Mouse (Mus musculus) lung, embryonic 16.5 days (tissue): ENCODE measurements around the gene Fpgt. TPM values are rescaled to one million over a fixed set of nuclear protein-coding genes. Genes with fewer than 3 reads are reported as not detected.

ENCODE experiments used
- ATAC-seq: fragments of 200-750 bp; cut with Nextera tagmentation; 2 replicates; pipeline ENCODE4 v1.8.0; 2017; ENCODE audit warnings: low read depth, mild to moderate bottlenecking, moderate library complexity
- H3K27ac ChIP-seq: fragments of 300-500 bp; sonication (generic); 2 replicates; pipeline ENCODE4 v1.5.1; 2014; ENCODE audit warnings: mild to moderate bottlenecking, control low read depth, low read length
- H3K27me3 ChIP-seq: fragments of 300-500 bp; sonication (generic); 2 replicates; pipeline ENCODE4 v1.6.1; 2014; ENCODE audit warnings: low read depth, low read length, mixed read lengths; ENCODE audit not compliant: control insufficient read depth, insufficient read depth
- H3K36me3 ChIP-seq: fragments of 300-500 bp; sonication (generic); 2 replicates; pipeline ENCODE4 v1.6.1; 2014; ENCODE audit warnings: low read length; ENCODE audit not compliant: control insufficient read depth, insufficient read depth
- H3K4me1 ChIP-seq: fragments of 300-500 bp; sonication (generic); replicated peaks from 2 replicates; pipeline ENCODE4 v1.6.1; 2014; ENCODE audit warnings: low read length, mixed read lengths; ENCODE audit not compliant: control insufficient read depth, insufficient read depth
- H3K4me2 ChIP-seq: fragments of 300-500 bp; sonication (generic); 2 replicates; pipeline ENCODE4 v1.6.1; 2014; ENCODE audit warnings: low read depth, low read length, control low read depth
- H3K4me3 ChIP-seq: fragments of 300-500 bp; sonication (generic); 2 replicates; pipeline ENCODE4 v1.5.1; 2014; ENCODE audit warnings: mild to moderate bottlenecking, low read length, control low read depth
- H3K9ac ChIP-seq: fragments of 300-500 bp; sonication (generic); 2 replicates; pipeline ENCODE4 v1.6.1; 2014; ENCODE audit warnings: low read length, control low read depth
- H3K9me3 ChIP-seq: fragments of 300-500 bp; sonication (generic); 2 replicates; pipeline ENCODE4 v1.6.1; 2016; ENCODE audit warnings: low read length; ENCODE audit not compliant: control insufficient read depth
- WGBS: fragments of 180-500 bp; shearing (Covaris S2); extraction: QIAGEN DNeasy Blood & Tissue Kit; methylation state at CpG from one replicate; pipeline ENCODE4 v1.1.7; 2014; 5-methylcytosine and 5-hydroxymethylcytosine counted together
- polyA plus RNA-seq: library from polyadenylated mRNA; unstranded; fragments of >200 nt; fragmentation: Nextera tagmentation; extraction: Ambion mirVana; gene quantifications from 2 replicates; pipeline ENCODE4 v1.2.1, GENCODE M21; 2015

The Fpgt gene
- polyA plus RNA-seq, 1 experiment from 2014 or later: 15.6 TPM

- Histone ChIP-seq H3K4me1 (no peaks in the 10 kb centered on the region), H3K27ac (no peak overlapping the region), H3K9ac (no peak overlapping the region), H3K9me3 (no peaks in the 10 kb centered on the region), H3K27me3 (no peaks in the 10 kb centered on the region), H3K4me2 (no peak overlapping the region), H3K36me3 (no peaks in the 10 kb centered on the region), H3K4me3 (no peak overlapping the region)
- ATAC-seq: no peak
Observed at GRCm38 (mm10) chr3:155057566-155057965, 35.6 kb downstream of the Fpgt start.

- H3K4me1 ChIP-seq: no peaks in the 10 kb centered on the region
- H3K27me3 ChIP-seq: no peaks in the 10 kb centered on the region
- no peak overlapping the region for H3K4me2 ChIP-seq
- H3K36me3 ChIP-seq: no peaks in the 10 kb centered on the region
- no peak overlapping the region for H3K27ac ChIP-seq
- no peak overlapping the region for H3K4me3 ChIP-seq
- no peaks in the 10 kb centered on the region for H3K9me3 ChIP-seq
- H3K9ac ChIP-seq: no peak overlapping the region
- no peak for ATAC-seq
Observed at GRCm38 (mm10) chr3:155056606-155057005, 36.6 kb downstream of the Fpgt start.

- no peaks in the 10 kb centered on the region for H3K36me3 ChIP-seq
- no peaks in the 10 kb centered on the region for H3K27me3 ChIP-seq
- H3K4me3 ChIP-seq: no peak within 1 kb of the TSS
- no peak within 1 kb of the TSS for H3K9ac ChIP-seq
- no peak for ATAC-seq
- H3K4me1 ChIP-seq: no peaks in the 10 kb centered on the region
- no peaks in the 10 kb centered on the region for H3K9me3 ChIP-seq
- H3K4me2 ChIP-seq: no peak within 1 kb of the TSS
- no peak within 1 kb of the TSS for H3K27ac ChIP-seq
- WGBS: 46% methylated on average over 6 of the region's 6 CpGs
Observed at GRCm38 (mm10) chr3:155055231-155055916, 37.8 kb downstream of the Fpgt start, which contains the start of gene Tnni3k. Gene Tnni3k, minus strand, starts transcription at chr3:155055407.

- no peaks in the 10 kb centered on the region for H3K9me3 ChIP-seq
- H3K36me3 ChIP-seq: no peaks in the 10 kb centered on the region
- no peak overlapping the region for H3K4me3 ChIP-seq
- H3K27ac ChIP-seq: no peak overlapping the region
- ATAC-seq: no peak
- 59% methylated on average over 1 of the region's 1 CpGs for WGBS
- no peak overlapping the region for H3K9ac ChIP-seq
- H3K4me1 ChIP-seq: no peaks in the 10 kb centered on the region
- no peak overlapping the region for H3K4me2 ChIP-seq
- H3K27me3 ChIP-seq: no peaks in the 10 kb centered on the region
Observed at GRCm38 (mm10) chr3:155053189-155053588, 40.0 kb downstream of the Fpgt start.

GRCm38 (mm10) chr3:155052021-155052420 lies 41.2 kb downstream of the Fpgt start:
- Histone ChIP-seq H3K27me3 (no peaks in the 10 kb centered on the region), H3K4me1 (no peaks in the 10 kb centered on the region), H3K4me2 (no peak overlapping the region), H3K9ac (no peak overlapping the region), H3K9me3 (no peaks in the 10 kb centered on the region), H3K36me3 (no peaks in the 10 kb centered on the region), H3K27ac (no peak overlapping the region), H3K4me3 (no peak overlapping the region)
- no peak for ATAC-seq

GRCm38 (mm10) chr3:155039012-155039836 lies 54.0 kb downstream of the Fpgt start:
- Histone ChIP-seq H3K36me3 (no peaks in the 10 kb centered on the region), H3K4me1 (no peaks in the 10 kb centered on the region), H3K27ac (no peak overlapping the region), H3K4me3 (no peak overlapping the region), H3K27me3 (no peaks in the 10 kb centered on the region), H3K9me3 (no peaks in the 10 kb centered on the region), H3K4me2 (no peak overlapping the region), H3K9ac (no peak overlapping the region)
- 11% methylated on average over 1 of the region's 1 CpGs for WGBS
- ATAC-seq: no peak

Other genes starting within 250 kb of the Fpgt start
- 0.77 and 1.1 TPM in 2 replicates for gene Tnni3k, start 38.0 kb downstream of the Fpgt start, polyA plus RNA-seq
- 0.96 and 1.1 TPM in 2 replicates for gene Lrriq3, start within 50 bp of the Fpgt start, polyA plus RNA-seq